Mouse (Mus musculus): ENCODE measurements around the gene Irf1. TPM values are rescaled to one million over a fixed set of nuclear protein-coding genes. Genes with fewer than 3 reads are reported as not detected.

Gene Irf1
- polyA plus RNA-seq, 1 experiment, result 25.0 TPM

- peaks cover 6% of the 10 kb centered on the region for H3K36me3 ChIP-seq (ENCODE audit: control insufficient read depth, insufficient read depth)
- H3K4me2 ChIP-seq (ENCODE audit: low read depth), result no peak overlapping the region
- no peaks in the 10 kb centered on the region for H3K27me3 ChIP-seq (ENCODE audit: control insufficient read depth, insufficient read depth, insufficient read length)
- TF ChIP-seq POLR2AphosphoS2 (IDR thresholded peaks at IDR 0.05; ENCODE audit: insufficient read length, low read depth) (no peak), MYOG (IDR thresholded peaks at IDR 0.05; ENCODE audit: control insufficient read depth in 1 of 3, insufficient read depth in 1 of 3, insufficient read length in 2 of 3, low read depth in 2 of 3) (no peak), SRF (IDR thresholded peaks at IDR 0.05; ENCODE audit: control insufficient read depth, insufficient read length, low read depth) (no peak), TCF12 (IDR thresholded peaks at IDR 0.05; ENCODE audit: insufficient read depth, poor library complexity, severe bottlenecking) (no peak), MAX (IDR thresholded peaks at IDR 0.05; ENCODE audit: low read depth) (no peak), MYOD1 (IDR thresholded peaks at IDR 0.05; ENCODE audit: control insufficient read depth in 1 of 3, insufficient read length in 2 of 3, low read depth in 2 of 3) (no peak), REST (IDR thresholded peaks at IDR 0.05; ENCODE audit: insufficient read depth, insufficient read length) (no peak), USF1 (IDR thresholded peaks at IDR 0.05; ENCODE audit: low read depth) (no peak), TCF3 (IDR thresholded peaks at IDR 0.05; ENCODE audit: insufficient read length, low read depth) (no peak), POLR2A (IDR thresholded peaks at IDR 0.05; ENCODE audit: insufficient read length, low read depth) (no peak), E2F4 (IDR thresholded peaks at IDR 0.05; ENCODE audit: insufficient read depth) (no peak), CEBPB (IDR thresholded peaks at IDR 0.05; ENCODE audit: insufficient read depth, poor library complexity, severe bottlenecking) (no peak)
- H3K4me3 ChIP-seq, result no peak overlapping the region
- no peak overlapping the region for H3ac ChIP-seq (ENCODE audit: control insufficient read depth, insufficient read length)
- peaks cover 29% of the 10 kb centered on the region for H3K79me2 ChIP-seq (ENCODE audit: control insufficient read depth, insufficient read depth)
Observed at GRCm38 (mm10) chr11:53768422-53769184, 1.2 kb upstream of the Irf1 start.

GRCm38 (mm10) chr11:53769185-53769576 lies 633 bp upstream of the Irf1 start:
- Histone ChIP-seq H3K36me3 (ENCODE audit: control insufficient read depth, insufficient read depth) (peaks cover 10% of the 10 kb centered on the region), H3K79me2 (ENCODE audit: control insufficient read depth, insufficient read depth) (peaks cover 29% of the 10 kb centered on the region), H3K4me3 (peak overlapping the region; percentile 89), H3K27me3 (ENCODE audit: control insufficient read depth, insufficient read depth, insufficient read length) (no peaks in the 10 kb centered on the region), H3K4me2 (ENCODE audit: low read depth) (peak overlapping the region; percentile 66), H3ac (ENCODE audit: control insufficient read depth, insufficient read length) (no peak overlapping the region)
- TF ChIP-seq MYOD1 (IDR thresholded peaks at IDR 0.05; ENCODE audit: control insufficient read depth in 1 of 3, insufficient read length in 2 of 3, low read depth in 2 of 3), result no peak
- TF ChIP-seq MAX (IDR thresholded peaks at IDR 0.05; ENCODE audit: low read depth), result no peak
- no peak for TF ChIP-seq E2F4 (IDR thresholded peaks at IDR 0.05; ENCODE audit: insufficient read depth)
- TF ChIP-seq POLR2AphosphoS2 (IDR thresholded peaks at IDR 0.05; ENCODE audit: insufficient read length, low read depth), result no peak

GRCm38 (mm10) chr11:53770125-53770791 lies 444 bp downstream of the Irf1 start:
- H3K36me3 ChIP-seq (ENCODE audit: control insufficient read depth, insufficient read depth), result peaks cover 16% of the 10 kb centered on the region
- H3K79me2 ChIP-seq (ENCODE audit: control insufficient read depth, insufficient read depth), result peaks cover 29% of the 10 kb centered on the region
- H3K27me3 ChIP-seq (ENCODE audit: control insufficient read depth, insufficient read depth, insufficient read length), result no peaks in the 10 kb centered on the region
- peak overlapping the region; percentile 86 for H3K4me2 ChIP-seq (ENCODE audit: low read depth)
- H3K4me3 ChIP-seq, result peak overlapping the region; percentile 89
- TF ChIP-seq MYOD1 (IDR thresholded peaks at IDR 0.05; ENCODE audit: control insufficient read depth in 1 of 3, insufficient read length in 2 of 3, low read depth in 2 of 3), result peak in 1 of 3 experiments; percentile 15
- no peak for TF ChIP-seq MAX (IDR thresholded peaks at IDR 0.05; ENCODE audit: low read depth)
- TF ChIP-seq MYOG (IDR thresholded peaks at IDR 0.05; ENCODE audit: control insufficient read depth in 1 of 3, insufficient read depth in 1 of 3, insufficient read length in 2 of 3, low read depth in 2 of 3), result peak in 1 of 3 experiments; percentile 0
- H3ac ChIP-seq (ENCODE audit: control insufficient read depth, insufficient read length), result peak overlapping the region; percentile 78

- peak overlapping the region; percentile 78 for H3ac ChIP-seq (ENCODE audit: control insufficient read depth, insufficient read length)
- H3K36me3 ChIP-seq (ENCODE audit: control insufficient read depth, insufficient read depth), result peaks cover 23% of the 10 kb centered on the region
- no peak for TF ChIP-seq MYOD1 (IDR thresholded peaks at IDR 0.05; ENCODE audit: control insufficient read depth in 1 of 3, insufficient read length in 2 of 3, low read depth in 2 of 3)
- TF ChIP-seq POLR2AphosphoS2 (IDR thresholded peaks at IDR 0.05; ENCODE audit: insufficient read length, low read depth), result no peak
- no peak for TF ChIP-seq POLR2A (IDR thresholded peaks at IDR 0.05; ENCODE audit: insufficient read length, low read depth)
- no peak for TF ChIP-seq MAX (IDR thresholded peaks at IDR 0.05; ENCODE audit: low read depth)
- no peak for TF ChIP-seq USF1 (IDR thresholded peaks at IDR 0.05; ENCODE audit: low read depth)
- no peak for TF ChIP-seq TCF12 (IDR thresholded peaks at IDR 0.05; ENCODE audit: insufficient read depth, poor library complexity, severe bottlenecking)
- TF ChIP-seq MYOG (IDR thresholded peaks at IDR 0.05; ENCODE audit: control insufficient read depth in 1 of 3, insufficient read depth in 1 of 3, insufficient read length in 2 of 3, low read depth in 2 of 3), result no peak
- TF ChIP-seq CEBPB (IDR thresholded peaks at IDR 0.05; ENCODE audit: insufficient read depth, poor library complexity, severe bottlenecking), result no peak
- TF ChIP-seq E2F4 (IDR thresholded peaks at IDR 0.05; ENCODE audit: insufficient read depth), result no peak
- TF ChIP-seq SRF (IDR thresholded peaks at IDR 0.05; ENCODE audit: control insufficient read depth, insufficient read length, low read depth), result no peak
- no peak for TF ChIP-seq REST (IDR thresholded peaks at IDR 0.05; ENCODE audit: insufficient read depth, insufficient read length)
- TF ChIP-seq TCF3 (IDR thresholded peaks at IDR 0.05; ENCODE audit: insufficient read length, low read depth), result no peak
- no peaks in the 10 kb centered on the region for H3K27me3 ChIP-seq (ENCODE audit: control insufficient read depth, insufficient read depth, insufficient read length)
- peak overlapping the region; percentile 86 for H3K4me2 ChIP-seq (ENCODE audit: low read depth)
- peaks cover 29% of the 10 kb centered on the region for H3K79me2 ChIP-seq (ENCODE audit: control insufficient read depth, insufficient read depth)
- H3K4me3 ChIP-seq, result peak overlapping the region; percentile 89
Observed at GRCm38 (mm10) chr11:53771001-53771744, 1.4 kb downstream of the Irf1 start.

Data from myocyte (in vitro differentiated cells).